Mouse (Mus musculus): ENCODE measurements at regions not wholly inside any gene's neighbourhood (a gene's known extent, or its start where the extent isn't known, plus 50 kb on each side); places are given as distances from the start of the nearest gene placed in this dataset.
A peak's percentile ranks its signal among the peaks of the same experiment; 100 is the strongest.

DNA sequence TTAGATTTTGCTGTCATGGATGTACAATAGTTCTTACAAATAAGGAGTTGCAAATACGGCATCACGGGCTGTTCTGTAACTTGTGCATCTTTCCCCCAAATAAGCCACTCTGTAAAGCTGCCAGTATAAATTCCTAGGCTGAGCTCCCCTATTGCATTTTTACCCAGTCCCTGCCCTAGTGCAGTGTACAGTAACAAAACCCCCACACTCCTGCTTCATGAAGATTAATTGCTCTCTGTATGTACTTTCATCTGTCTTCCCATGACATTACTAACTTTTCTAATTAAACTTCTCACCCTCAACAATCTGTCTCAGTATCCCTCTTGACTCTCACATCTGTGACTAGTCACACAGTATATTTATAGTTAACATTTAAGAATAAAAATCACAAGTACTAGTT lies 73.4 kb downstream of the Tm4sf1 start:
- DNase-seq: no peak

DNA sequence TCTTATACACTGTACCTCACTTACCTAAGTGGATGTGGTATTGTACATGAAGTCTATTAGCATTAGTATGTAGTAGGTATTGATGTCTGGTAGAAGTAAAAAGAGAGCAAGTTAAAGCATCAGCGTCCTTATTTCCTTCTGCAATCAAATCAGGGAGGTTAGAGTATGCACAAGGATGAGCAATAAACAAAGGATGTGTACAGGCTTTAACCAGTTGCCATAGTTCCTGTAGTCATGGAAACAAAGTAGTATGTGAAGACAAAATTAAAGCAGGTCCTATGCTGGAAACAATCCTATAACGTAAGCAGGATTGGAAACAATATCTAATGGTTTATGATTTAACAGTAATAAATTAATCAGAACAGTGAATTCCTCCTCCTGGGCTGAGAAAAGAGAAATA lies 78.0 kb downstream of the Tm4sf1 start:
- DNase-seq: no peak

DNA sequence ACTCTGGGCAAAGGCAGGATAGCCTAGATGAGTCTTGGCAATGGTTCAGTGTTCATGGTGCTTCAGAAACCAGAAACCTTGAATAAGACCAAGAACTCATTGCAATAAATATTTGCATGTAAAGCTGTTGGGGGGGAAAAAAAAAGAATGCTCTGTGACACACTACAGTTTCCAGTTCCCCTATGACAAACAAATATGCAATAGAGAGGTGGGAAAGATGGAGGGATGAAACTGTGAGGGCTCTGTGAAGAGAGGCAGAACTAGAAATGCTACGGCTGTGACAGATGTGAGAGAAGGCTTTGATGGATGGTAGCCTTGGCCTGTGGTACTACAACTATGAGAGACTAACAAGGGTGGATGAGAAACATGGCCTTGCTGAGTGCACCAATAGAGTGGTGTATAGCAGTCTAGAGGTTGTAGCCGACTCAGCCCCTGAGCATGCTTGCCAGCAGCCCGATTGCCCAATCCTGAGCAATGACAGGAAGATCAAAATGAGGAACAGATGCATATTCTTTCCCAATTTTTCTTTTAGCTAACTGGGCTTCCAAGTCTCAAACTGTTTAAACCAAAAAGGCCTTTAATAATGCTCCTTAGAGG lies 79.4 kb downstream of the Tm4sf1 start:
- no peak for DNase-seq

DNA sequence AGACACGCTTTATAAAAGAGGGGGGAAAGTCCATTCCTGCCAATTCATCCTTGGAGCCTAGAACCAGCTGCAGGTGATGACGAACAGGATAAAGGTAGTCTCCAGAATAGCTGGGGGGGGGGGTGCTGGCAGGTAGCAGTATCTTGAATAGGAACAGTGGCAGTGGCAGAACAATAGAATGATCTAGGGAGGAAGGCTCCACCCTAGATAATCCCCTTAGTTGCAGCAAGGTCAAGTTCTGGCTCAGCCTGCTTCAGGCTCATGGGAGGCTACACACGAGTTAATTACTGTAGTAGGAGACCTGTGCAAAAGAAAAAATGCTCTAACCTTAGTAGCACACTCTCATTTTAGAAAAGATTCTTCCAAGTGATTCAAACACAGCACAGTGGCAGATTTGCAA lies 83.4 kb downstream of the Tm4sf1 start:
- DNase-seq: no peak

DNA sequence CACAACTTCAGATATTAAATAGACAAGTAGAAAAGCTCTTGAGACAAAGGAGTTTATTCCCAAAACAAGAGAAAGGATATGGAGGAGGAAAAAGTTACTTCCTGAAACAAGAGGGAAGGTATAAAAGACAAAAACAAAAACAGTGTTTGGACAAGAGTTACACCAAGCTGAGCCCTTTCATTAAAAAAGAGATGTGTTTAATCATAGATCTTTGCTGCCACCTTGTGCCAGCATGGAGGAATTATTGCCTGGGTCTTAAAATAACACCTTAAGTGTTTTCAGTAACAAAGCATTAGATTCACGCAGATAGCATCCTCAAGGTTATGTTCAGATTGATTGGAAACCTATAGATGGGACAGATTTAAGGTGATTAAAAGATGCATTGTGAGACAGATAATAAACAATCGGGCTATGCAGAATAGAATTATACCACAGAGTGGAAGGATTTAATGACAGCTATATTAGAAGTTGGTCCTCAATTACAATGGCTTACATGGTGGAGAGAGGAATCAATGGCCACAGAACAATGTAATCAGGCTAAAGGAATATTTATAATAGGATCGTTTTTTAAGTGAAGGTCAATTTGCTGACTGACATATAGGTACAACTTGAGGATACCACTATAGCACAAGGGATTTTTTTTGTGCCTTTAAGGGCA lies 97.6 kb downstream of the Tm4sf1 start:
- peak; percentile 38 for DNase-seq

DNA sequence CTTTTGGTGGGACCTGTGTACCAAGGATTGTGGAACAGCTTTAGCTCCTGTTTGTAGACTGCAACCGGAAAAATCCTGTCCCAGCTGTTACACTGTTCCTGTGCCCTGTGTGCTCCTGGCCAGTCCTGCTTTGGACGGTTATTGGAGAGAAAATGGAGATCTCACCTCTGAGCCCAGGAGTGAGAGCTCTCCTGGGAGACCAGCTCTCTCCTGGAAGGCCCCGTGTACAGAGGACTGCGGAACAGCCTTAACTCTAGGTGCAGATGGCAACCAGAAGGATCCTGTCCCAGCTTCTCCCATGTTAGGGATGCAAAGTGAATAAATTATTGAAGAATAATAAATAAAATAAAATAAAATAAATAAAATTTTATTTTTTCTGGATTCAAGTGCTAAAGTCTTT lies 98.4 kb downstream of the Tm4sf1 start:
- DNase-seq: no peak

DNA sequence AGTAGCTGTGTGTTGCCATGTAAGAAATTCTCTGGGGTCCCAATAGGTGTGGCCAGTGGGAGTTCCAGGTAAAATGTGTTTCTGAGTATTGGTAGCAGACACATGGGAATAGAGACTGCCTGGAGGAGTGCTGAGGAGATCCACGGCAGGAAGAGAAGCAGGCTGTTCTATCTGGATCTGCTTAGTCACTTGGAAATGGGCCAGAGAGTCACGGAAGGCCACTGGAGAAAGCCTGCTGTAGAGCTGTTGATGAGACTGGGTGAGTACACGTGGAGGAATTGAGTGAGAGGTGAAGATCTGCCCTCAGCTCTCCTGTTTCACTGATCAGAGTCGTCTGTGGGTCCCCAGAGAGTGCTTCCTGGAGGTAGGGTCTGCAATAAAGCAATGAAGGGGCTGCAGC lies 120.2 kb downstream of the Tm4sf1 start:
- no peak for DNase-seq

DNA sequence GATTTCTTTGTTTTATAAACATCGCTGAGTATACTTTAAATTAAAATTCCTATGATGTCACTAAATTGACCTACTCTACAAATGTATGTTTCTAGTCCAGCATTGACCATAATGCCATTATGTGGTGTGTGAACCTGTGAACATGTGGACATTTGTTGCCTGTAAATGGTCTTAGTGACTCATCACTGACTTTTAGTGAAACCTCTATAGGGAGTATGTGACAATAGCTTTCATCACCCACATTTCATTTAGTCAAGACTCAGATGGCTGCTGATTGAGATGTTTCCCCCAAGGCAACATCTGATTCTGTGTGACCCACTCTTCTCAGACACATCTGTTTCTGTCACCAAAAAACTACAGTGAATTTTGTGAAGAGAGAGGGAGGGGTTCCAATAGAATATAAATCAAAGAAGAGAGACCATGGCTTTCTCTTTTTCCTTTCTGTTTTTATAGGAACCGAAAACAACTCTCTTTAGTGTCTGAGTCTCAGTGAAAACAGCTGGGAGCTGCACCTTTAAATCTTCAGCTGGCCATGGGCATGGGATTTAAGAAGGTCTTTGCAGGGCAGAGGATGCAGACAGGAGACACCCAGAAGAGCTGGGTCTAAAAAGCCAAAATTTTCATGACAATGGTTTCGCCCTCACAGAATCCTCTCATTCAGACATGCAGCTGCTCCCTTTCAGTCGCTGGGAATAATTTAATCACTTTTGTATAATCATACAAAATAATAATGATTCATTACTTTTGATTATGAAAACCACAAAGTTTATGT lies 148.4 kb downstream of the Tm4sf1 start:
- no peak for DNase-seq

DNA sequence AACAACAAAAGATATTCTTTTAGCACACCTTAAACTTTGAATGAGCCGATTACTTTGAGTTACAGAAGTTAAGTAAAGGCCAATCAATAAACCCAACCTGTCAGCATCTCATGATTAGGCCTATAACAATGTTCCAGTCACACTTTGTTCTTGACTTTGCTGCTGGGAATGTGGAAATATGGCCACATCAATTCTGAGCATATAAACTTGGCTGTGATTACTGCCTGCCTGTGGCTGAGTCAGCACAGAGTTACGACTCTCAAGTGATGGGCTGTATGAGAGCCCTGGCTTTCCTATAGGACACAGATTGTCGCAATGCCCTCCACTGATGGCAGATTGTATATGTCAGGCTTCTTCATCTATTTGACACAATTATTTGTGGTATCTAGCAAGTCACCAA lies 152.6 kb downstream of the Tm4sf1 start:
- DNase-seq: no peak

DNA sequence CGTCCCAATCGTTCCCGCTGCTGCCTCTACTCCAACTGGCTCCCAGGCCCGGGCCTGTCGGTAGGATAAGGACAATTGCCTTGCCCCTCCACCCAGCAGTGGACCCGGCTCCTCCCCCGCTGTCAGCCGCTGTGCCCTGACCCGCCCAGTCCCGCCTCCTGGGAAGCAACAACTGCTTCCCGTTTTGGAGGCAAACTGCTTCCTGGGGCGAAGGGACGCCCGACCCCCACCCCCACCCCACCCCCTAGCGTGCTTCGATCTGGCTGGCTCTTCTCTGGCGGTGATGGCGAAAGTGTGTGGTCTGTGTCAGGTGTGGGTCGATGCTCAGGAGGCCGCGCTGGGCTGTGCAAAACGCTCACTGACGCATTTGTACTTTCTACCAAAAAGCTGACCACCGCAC lies 164.9 kb downstream of the Tm4sf1 start:
- DNase-seq: no peak

DNA sequence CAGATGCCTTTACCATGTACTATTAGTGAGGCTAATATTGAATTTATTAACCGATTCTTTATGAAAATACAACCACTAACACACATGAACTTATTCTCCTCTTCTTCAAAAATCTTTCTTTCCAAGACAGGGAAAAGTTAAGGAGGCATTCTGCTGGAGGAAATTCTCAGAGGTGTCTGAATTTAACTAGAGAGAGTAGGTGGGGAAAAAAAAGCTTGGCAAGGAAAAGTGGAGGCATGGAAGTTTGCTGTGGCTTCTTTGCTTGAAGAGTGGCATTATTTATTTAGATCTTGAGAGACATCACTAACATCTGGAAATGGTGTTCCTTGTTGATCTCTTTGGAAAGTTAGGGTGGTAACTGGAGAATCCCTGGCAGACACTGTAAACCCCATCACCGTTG lies 173.2 kb downstream of the Tm4sf1 start:
- no peak for DNase-seq

DNA sequence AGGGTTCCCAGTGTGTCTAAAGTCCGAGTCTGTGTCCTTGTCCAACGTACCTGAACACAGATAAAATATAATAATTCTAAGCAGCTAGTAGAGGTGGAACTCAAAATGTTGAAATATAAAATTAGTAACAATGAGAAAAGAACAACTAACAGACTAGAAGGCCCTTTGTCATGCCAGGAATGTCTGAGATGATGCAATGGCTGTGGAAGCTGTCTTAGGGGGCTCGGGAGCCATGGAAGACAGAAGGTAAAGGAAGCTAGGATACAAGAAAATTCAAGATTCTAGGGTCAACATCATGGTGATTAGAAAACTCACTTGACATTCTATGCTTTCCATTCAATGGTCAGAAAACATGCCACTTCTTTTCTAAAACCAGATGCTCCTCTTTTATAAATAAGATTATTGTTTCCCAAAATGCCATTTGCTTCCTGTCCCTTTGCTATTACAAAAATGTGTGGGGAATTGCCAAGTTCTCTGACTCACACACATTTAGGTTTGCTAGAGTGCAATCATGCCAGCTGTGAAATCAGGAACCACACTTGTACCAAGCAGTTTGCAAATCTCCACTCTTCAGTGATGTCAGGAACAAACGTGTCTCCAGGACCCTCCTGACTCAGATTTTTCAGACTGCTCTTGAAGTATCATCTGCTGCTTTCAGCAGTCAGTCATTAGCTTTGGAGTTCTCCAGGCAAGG lies 175.8 kb downstream of the Tm4sf1 start:
- DNase-seq: peak; percentile 9

DNA sequence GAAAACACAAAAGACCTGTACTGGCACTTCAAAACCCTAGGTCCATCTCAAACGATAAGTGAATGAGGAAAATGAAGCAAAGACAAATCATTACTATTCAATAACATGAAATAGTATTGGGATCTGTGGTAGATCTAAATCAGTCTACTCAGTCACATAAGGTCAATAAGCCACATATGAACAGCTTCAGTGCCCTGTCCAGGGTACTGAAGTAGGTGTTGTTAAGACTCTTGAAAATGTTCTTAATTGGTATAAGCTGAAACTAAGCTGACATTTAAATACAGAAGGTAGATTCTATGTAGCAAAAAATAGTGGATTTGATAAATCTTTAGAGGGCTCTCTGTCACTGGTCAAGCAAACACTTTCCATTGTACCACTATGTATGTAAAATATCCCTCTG lies 183.8 kb downstream of the Tm4sf1 start:
- no peak for DNase-seq

DNA sequence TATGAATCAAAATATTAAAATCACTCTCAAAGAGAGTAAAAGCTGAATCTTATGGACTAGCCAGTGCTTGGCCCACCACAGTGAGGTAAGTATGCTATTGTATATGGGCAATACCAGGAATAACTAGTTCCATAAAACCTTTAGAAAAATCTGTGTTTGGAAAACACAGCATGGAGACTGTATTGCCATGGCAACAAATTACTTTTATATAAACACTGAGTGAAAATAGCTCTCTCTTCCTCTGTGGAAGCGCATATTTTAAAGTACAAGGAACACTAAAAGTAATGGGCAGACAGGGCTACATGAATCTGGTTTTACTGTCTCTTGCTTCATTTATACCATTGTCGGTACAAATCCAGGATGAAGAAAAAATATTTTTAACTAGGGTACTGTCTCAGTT lies 199.5 kb downstream of the Tm4sf1 start:
- peak; percentile 5 for DNase-seq

DNA sequence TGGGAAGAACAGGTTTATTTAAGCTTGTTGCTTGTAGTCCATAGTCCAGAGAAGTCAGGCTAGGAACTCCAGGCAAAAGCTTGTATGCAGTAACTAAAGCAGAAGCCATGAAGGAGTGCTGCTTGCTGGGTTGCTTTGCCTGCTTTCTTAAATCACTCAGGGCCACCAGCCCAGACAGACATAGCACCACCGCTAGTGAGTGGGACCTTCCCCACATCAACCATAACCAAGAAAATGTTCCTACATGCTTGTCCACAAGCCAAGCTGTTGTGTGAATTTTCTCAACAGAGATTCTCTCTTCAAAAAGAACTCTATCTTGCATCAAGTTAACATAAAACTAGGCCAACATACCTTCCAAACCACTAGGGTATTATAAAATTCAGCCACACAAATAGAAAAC lies 201.3 kb downstream of the Tm4sf1 start:
- DNase-seq: no peak

DNA sequence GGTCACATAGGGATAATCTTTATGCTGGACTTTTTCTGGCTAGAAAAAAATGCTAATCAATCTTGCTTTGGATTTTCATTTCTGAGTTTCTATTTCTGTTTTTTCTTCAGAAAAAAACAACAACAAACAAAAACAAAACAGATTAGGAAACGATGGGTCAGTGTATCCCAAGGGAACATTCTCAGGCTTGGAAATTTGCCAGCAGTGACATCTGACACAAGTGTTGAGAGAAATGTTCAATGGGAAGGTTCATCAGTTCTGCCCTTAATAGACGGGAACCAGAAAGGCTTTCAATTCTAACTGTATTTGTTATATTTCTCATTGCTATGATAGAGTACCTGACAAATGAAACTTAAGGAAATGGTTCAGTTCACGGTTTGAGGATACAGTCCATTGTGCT lies 206.9 kb downstream of the Tm4sf1 start:
- no peak for DNase-seq

DNA sequence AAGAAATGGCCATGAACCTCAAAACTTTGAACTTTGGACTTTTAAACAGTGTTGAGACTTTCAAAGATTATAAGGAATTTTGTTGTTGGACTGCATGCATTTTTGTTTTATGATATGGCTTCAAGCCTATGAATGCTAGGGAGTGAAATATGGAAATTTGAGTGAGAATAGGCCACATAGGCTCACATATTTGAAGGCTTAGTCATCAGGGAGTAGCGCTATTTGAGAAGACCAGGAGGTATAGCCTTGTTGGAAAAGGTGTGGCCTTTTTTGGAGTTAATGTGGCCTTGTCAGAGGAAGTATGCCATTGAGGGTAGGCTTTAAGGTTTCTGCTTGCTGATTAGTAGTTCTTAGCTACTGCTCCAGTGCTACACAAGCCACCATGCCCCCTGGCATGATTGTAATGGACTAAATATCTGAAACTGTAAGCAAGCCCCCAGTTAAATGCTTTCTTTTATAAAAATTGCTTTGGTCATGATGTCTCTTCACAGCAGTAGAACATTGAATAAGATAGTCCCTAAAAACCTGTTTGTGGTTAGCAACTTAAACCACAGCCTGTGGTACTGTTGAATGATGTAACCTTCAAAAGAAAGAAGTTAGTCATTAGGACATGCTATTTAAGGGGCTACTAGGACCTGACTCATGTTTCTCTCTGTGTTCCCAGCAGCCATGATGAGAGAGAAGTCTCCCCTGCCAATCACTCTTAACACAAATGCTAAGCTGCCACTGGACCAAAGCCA lies 208.4 kb downstream of the Tm4sf1 start:
- no peak for DNase-seq

DNA sequence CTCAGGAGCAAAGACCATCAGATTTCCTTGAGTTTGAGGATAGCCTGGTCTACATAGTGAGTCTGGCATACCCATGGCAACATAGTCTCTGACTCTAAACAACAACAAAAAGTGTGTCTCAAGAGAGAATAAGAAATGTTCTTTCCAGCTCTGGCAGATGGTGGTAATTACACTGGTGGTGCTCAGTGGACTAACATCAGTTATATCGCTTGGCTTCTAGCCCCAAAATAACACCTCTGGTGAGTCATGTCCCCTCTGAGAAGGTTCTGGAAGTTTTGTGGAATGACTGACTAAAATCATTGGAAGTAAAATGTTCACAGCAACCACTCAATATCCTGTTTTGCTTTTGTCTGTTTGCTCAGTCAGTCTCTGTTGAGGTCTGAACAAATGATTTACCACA lies 227.3 kb downstream of the Tm4sf1 start:
- DNase-seq: no peak

DNA sequence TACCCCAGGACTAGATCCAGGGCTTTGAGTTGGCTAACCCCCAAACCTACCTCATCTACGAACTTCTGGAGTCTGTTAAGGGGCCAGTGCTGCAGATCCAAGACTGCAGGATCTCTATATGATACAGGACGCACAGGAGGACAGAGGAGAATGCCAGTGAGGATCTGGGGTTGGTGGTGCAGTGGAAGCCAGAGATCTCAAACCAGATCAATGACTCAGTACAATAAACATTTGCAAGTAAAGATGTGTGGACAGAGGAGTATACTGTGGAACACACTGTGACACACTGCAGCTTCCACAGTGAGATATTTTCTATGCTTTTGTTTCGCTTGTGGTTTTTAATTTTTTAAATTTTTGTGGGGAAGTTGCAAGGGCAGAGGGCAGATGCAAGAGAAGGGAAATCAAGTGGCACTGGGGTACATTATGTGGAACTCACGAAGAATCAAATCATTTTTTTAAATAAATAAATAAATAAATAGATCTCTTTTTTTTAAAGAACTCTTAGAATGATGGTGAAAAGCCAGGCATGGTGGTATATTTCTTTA lies 227.8 kb downstream of the Tm4sf1 start:
- DNase-seq: no peak

DNA sequence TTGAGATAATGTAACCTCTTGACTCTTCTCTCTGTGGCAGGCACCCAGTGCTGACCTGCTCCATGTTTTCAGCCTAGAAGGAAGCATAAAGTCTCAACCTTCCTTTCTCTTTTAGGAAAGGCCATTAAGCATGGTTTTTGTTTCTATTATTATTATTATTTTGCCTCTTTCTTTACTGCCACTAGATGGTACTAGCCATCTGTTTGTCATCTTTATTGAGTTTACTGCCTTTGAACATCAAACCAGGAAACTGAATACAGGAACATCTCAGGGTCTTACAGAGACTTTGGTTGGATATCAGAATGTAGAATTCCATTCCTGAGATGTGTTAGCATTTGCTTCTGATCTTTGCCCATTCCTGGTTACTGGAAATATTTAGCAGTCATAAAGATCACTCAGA lies 268.8 kb downstream of the Tm4sf1 start:
- no peak for DNase-seq

DNA sequence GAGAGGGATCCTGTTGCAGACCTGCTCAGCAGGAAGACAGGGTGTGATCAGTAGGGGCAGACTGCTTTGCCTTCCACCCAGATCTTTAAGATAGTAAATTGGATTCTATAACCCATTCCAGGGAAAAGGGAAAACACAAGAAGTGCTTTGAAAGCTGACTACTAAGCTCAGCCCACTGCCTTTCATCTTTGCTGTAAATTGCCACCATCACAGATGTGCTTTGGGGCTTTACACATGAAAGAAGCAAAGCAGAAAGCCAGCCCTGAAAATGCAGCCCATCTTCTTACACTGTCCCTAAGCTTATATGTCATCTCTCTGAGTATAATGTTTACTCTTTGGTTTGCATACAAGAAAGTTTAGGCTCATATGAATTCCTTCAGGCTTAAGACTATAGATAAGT lies 283.6 kb downstream of the Tm4sf1 start:
- no peak for DNase-seq

DNA sequence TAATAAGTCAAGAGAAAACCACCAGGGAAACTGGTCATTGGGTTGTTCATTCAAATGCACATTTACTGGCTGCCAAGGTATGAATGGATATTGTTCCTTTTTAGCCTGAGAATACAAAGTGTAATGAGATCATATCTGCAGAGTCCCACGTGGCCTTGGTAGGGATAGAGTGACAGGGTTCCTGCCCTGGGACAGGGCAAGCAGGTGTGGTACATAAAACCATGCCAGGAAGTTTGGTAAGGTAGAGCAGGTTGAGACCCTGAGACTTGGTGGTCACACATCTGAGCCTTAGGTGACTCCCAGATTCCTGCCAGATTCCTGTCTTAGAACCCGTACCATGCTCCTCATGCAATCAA lies 320.5 kb downstream of the Tm4sf1 start:
- DNase-seq: no peak
